ENCODE assay signal across 39 mouse cellular contexts in the genomic region with DNA sequence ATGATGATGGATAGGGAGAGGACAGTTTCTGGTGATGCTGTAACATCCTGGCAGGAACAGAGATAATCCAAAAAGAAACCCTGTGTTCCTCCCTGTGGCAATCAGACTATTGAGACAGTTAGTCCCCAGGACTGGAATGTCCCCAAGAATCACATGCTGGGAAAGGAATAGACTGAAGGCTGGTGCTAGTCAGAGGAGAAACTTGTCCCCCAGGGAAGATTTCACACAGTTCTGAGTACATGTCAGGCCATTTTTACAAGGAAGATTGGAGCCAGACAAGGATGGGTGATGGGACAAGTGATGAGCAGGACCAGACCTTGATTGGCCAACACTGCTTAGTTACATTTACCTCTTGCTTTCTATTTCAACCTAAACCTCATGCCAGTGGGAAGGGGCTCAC. TPM values are rescaled to one million over a fixed set of nuclear protein-coding genes. Genes with fewer than 3 reads are reported as not detected.
"Had no signal": no experiment of that assay in that cellular context is flagged by ENCODE, and none has a peak within 500 bp of the region (broad histone marks: within the 10 kb centered on the region; RNA-seq: fewer than 3 reads in every experiment).

No protein-coding gene starts in this region.

- H3K27ac ChIP-seq: heart, embryonic 13.5 days; heart, embryonic 15.5 days; hindbrain, embryonic 10.5 days; hindbrain, embryonic 12.5 days; hindbrain, embryonic 13.5 days; hindbrain, embryonic 14.5 days; hindbrain, embryonic 15.5 days; hindbrain, postnatal 0 days; intestine, embryonic 15.5 days; kidney, embryonic 15.5 days; kidney, postnatal 0 days; layer of hippocampus, adult 2 months; left cerebral cortex, adult 2 months had no signal

- H3K4me3 ChIP-seq: heart, embryonic 12.5 days; heart, embryonic 13.5 days; heart, embryonic 15.5 days; hindbrain, embryonic 10.5 days; hindbrain, embryonic 12.5 days; hindbrain, embryonic 13.5 days; hindbrain, embryonic 15.5 days; intestine, embryonic 15.5 days; kidney, embryonic 15.5 days; layer of hippocampus, adult 2 months; left cerebral cortex, adult 2 months had no signal

- H3K4me1 ChIP-seq: heart, embryonic 12.5 days; intestine, embryonic 15.5 days had no signal

- H3K27me3 ChIP-seq: intestine, embryonic 15.5 days had no signal

- H3K36me3 ChIP-seq: heart, embryonic 12.5 days; heart, embryonic 13.5 days; heart, embryonic 15.5 days; hindbrain, embryonic 10.5 days; hindbrain, embryonic 12.5 days; hindbrain, embryonic 13.5 days; hindbrain, embryonic 15.5 days; intestine, embryonic 15.5 days; kidney, embryonic 15.5 days had no signal

- DNase-seq: heart, postnatal 10 days; heart, postnatal 14 days; heart, postnatal 4 days; kidney, adult 11 months; kidney, adult 18-20 months; kidney, adult 2 months; kidney, adult 8-10 months; kidney, adult 9 months; kidney, postnatal 10 days; kidney, postnatal 14 days; kidney, postnatal 25 days; kidney, postnatal 36 days; kidney, postnatal 4 days; layer of hippocampus, adult 9-11 months; layer of hippocampus, postnatal 36 days had no signal

- ATAC-seq: hindbrain, embryonic 16.5 days; hindbrain, postnatal 0 days; inflammation-experienced regulatory T-cells, adult 6 months; intestine, embryonic 15.5 days; intestine, embryonic 16.5 days; intestine, postnatal 0 days had no signal

- H3K9me3 ChIP-seq: heart, embryonic 12.5 days; heart, embryonic 13.5 days; heart, embryonic 15.5 days; hindbrain, embryonic 10.5 days; hindbrain, embryonic 12.5 days; hindbrain, embryonic 13.5 days; hindbrain, embryonic 15.5 days; intestine, embryonic 15.5 days; kidney, embryonic 15.5 days had no signal

- H3K9ac ChIP-seq: heart, embryonic 12.5 days; heart, embryonic 13.5 days; heart, embryonic 15.5 days; hindbrain, embryonic 12.5 days; hindbrain, embryonic 13.5 days; hindbrain, embryonic 14.5 days; hindbrain, embryonic 15.5 days; intestine, embryonic 15.5 days; kidney, embryonic 15.5 days had no signal

- H3K4me2 ChIP-seq: heart, embryonic 11.5 days; heart, embryonic 12.5 days; heart, embryonic 13.5 days; heart, embryonic 15.5 days; hindbrain, embryonic 12.5 days; hindbrain, embryonic 13.5 days; hindbrain, embryonic 14.5 days; hindbrain, embryonic 15.5 days; intestine, embryonic 15.5 days; kidney, embryonic 15.5 days had no signal

RNA-seq across cellular contexts. Expression of a gene that starts 21.2 kb away (rescaled TPM):
- total RNA-seq: heart, postnatal 10 days; heart, postnatal 25 days; hematopoietic stem cell, adult 5-6 weeks had no signal
- polyA plus RNA-seq: heart, embryonic 13.5 days; heart, embryonic 14.5 days; hindbrain, embryonic 13.5 days; inflammation-experienced regulatory T-cells, adult 6 months; intestine, embryonic 15.5 days; intestine, embryonic 16.5 days; intestine, postnatal 0 days; kidney, embryonic 14.5 days; kidney, postnatal 0 days; large intestine, adult 2 months had no signal
